Mouse (Mus musculus): ENCODE results near the gene Dmrtc2. TPM values are rescaled to one million over a fixed set of nuclear protein-coding genes. Genes with fewer than 3 reads are reported as not detected.

The Dmrtc2 gene
- polyA plus RNA-seq, 1 experiment from 2014 or later: not detected

DNA sequence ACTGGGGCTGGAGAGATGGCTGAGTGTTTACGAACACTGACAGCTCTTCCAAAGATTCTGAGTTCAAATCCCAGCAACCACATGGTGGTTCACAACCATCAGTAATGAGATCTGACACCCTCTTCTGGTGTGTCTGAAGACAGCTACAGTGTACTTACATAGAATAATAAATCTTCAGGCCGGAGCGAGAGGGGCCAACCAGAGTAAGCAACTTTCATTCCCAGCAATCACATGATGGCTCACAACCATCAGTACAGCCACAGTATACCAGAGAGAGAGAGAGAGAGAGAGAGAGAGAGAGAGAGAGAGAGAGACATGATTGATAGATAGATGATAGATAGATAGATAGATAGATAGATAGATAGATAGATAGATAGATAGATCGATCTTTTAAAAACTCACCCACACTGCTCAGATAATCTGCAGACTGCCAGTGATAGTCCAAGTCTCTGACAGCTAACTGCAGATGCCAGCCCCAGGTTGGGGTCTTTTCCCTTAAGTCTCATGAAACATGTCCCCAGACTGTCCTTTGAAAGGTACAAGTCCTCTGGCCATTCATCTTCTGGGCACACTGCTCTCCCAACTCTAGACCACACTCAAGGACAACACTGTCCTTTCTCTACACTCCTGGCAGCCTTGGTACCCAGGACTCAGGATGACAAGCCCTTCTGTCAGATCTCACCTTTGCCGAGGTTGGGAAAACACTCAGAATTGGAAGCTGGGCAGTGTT lies 18.1 kb upstream of the Dmrtc2 start:
- no peaks in the 10 kb centered on the region for H3K27me3 ChIP-seq (replicated peaks; ENCODE audit: control insufficient read depth, insufficient read depth, low read length)
- no peak overlapping the region for H3K4me2 ChIP-seq (replicated peaks; ENCODE audit: low read depth)
- H3K4me1 ChIP-seq (replicated peaks; ENCODE audit: control insufficient read depth, insufficient read depth, low read length): no peaks in the 10 kb centered on the region
- no peak overlapping the region for H3K4me3 ChIP-seq (ENCODE audit: low read depth, low read length)
- no peak for TF ChIP-seq CTCF (IDR thresholded peaks at IDR 0.05; ENCODE audit: low read depth)
- 80% methylated on average over 5 of the region's 5 CpGs for WGBS
- ATAC-seq: no peak
- H3K9me3 ChIP-seq (ENCODE audit: control insufficient read depth): no peaks in the 10 kb centered on the region
- no peak overlapping the region for H3K27ac ChIP-seq (ENCODE audit: low read depth, low read length)
- no peaks in the 10 kb centered on the region for H3K36me3 ChIP-seq (ENCODE audit: control insufficient read depth, insufficient read depth)
- no peak overlapping the region for H3K9ac ChIP-seq (ENCODE audit: low read depth, low read length)

DNA sequence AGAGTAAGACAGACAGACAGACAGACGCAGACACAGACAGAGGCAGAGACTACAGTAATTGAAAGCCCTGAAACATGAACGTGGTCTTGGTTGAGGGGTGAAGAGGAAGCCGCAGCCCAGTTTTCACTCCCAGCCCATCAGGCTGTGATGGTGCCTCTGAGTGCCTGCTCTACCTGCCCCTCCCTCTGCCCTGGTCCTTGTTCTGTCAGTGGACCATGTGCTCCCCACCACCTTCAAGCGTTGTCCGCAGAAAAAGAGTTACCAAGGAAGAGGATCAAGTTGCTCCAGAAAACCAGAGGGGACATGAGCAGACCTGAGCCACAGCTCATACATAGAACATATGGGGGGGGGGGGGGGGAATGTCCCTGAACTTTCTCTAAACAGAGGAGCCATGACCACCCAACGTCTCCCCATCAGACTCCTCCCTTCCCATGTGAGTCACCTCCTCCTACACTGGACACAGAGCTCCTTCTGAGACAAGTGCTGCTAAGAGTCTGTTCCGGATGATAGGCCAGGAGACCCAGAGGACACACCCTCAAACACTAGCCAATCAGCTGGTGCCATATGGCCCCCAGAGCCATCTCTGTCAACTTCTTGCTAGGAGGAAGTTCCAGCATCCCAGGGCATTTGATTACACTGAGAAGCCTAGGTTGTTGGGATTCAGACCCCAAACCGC lies 17.2 kb upstream of the Dmrtc2 start:
- ATAC-seq: no peak
- no peak overlapping the region for H3K9ac ChIP-seq (ENCODE audit: low read depth, low read length)
- H3K4me3 ChIP-seq (ENCODE audit: low read depth, low read length): no peak overlapping the region
- H3K27me3 ChIP-seq (replicated peaks; ENCODE audit: control insufficient read depth, insufficient read depth, low read length): no peaks in the 10 kb centered on the region
- no peak for TF ChIP-seq CTCF (IDR thresholded peaks at IDR 0.05; ENCODE audit: low read depth)
- no peaks in the 10 kb centered on the region for H3K9me3 ChIP-seq (ENCODE audit: control insufficient read depth)
- H3K4me1 ChIP-seq (replicated peaks; ENCODE audit: control insufficient read depth, insufficient read depth, low read length): no peaks in the 10 kb centered on the region
- no peak overlapping the region for H3K27ac ChIP-seq (ENCODE audit: low read depth, low read length)
- no peak overlapping the region for H3K4me2 ChIP-seq (replicated peaks; ENCODE audit: low read depth)
- 65% methylated on average over 8 of the region's 8 CpGs for whole genome bisulfite sequencing
- no peaks in the 10 kb centered on the region for H3K36me3 ChIP-seq (ENCODE audit: control insufficient read depth, insufficient read depth)

DNA sequence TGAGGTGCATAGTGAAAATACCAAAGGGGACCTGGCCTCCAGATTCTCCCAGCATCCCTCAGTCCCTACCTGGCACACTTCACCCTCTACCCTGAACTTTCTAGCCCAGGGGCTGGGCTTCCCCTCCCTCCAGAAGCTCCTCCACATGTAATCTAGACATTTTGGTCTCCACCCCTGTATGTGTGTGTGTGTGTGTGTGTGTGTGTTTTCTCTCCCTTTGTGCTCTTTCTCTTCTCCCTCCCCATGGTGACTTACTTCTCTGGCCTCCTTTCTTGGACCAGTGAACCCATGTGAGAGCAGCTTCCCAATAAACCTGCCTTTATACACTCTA lies 16.7 kb upstream of the Dmrtc2 start:
- no peak overlapping the region for H3K27ac ChIP-seq (ENCODE audit: low read depth, low read length)
- no peaks in the 10 kb centered on the region for H3K4me1 ChIP-seq (replicated peaks; ENCODE audit: control insufficient read depth, insufficient read depth, low read length)
- H3K4me2 ChIP-seq (replicated peaks; ENCODE audit: low read depth): no peak overlapping the region
- TF ChIP-seq CTCF (IDR thresholded peaks at IDR 0.05; ENCODE audit: low read depth): no peak
- ATAC-seq: no peak
- H3K36me3 ChIP-seq (ENCODE audit: control insufficient read depth, insufficient read depth): no peaks in the 10 kb centered on the region
- no peak overlapping the region for H3K4me3 ChIP-seq (ENCODE audit: low read depth, low read length)
- H3K27me3 ChIP-seq (replicated peaks; ENCODE audit: control insufficient read depth, insufficient read depth, low read length): no peaks in the 10 kb centered on the region
- H3K9me3 ChIP-seq (ENCODE audit: control insufficient read depth): no peaks in the 10 kb centered on the region
- no peak overlapping the region for H3K9ac ChIP-seq (ENCODE audit: low read depth, low read length)

DNA sequence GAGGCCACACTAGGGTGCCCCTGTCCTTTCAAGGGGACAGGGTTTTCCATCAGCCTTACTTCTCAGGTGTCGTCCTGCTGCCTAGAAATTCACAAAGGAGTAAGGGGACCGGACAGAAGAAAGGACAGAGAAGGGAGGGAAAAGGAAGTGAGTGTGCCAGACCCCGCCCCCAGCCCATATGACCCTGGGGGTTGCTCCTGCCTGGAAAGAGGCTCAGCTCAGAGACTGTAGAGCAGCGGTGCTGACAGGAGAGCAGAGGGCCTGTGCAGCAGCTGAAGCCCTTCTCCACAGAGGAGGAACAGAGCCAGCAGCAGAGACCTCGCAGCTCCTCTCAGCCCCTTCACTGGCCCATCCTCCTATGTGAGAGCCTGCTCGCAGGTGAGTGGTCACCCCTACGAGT lies 16.2 kb upstream of the Dmrtc2 start:
- no peaks in the 10 kb centered on the region for H3K9me3 ChIP-seq (ENCODE audit: control insufficient read depth)
- WGBS: 34% methylated on average over 7 of the region's 7 CpGs
- H3K27me3 ChIP-seq (replicated peaks; ENCODE audit: control insufficient read depth, insufficient read depth, low read length): no peaks in the 10 kb centered on the region
- no peak overlapping the region for H3K9ac ChIP-seq (ENCODE audit: low read depth, low read length)
- ATAC-seq: no peak
- TF ChIP-seq CTCF (IDR thresholded peaks at IDR 0.05; ENCODE audit: low read depth): no peak
- H3K4me3 ChIP-seq (ENCODE audit: low read depth, low read length): no peak overlapping the region
- H3K4me2 ChIP-seq (replicated peaks; ENCODE audit: low read depth): no peak overlapping the region
- no peaks in the 10 kb centered on the region for H3K36me3 ChIP-seq (ENCODE audit: control insufficient read depth, insufficient read depth)
- no peak overlapping the region for H3K27ac ChIP-seq (ENCODE audit: low read depth, low read length)
- no peaks in the 10 kb centered on the region for H3K4me1 ChIP-seq (replicated peaks; ENCODE audit: control insufficient read depth, insufficient read depth, low read length)

DNA sequence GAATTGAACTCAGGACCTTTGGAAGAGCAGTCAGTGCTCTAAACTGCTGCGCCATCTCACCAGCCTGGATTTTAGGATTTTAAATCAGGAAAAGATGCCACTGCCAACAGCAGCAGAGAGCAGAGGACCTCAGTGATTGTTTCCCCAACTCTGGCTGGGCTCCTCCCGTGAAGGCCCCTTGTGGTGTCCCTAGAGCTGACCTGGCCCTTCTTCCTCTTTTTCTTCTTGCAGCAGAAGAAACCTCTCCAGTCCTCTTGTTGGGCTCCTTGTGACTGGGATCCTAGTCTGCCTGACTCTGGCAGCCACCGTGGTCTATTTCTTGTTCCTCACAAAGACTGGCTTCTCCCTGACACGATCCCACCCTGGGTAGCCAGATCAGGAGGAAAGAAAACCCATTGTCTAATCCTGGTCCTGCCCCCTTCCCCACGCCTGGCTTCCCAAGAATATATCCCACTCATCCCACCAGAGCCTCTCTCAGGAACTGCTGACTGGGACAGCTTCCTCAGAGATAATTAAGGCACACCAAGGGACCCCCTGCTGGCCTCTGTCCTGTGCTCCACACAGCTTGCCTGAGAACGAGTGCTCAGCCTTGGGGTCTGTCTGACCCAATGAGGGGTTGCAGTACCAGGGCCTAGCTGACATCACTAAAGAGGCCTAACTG lies 13.3 kb upstream of the Dmrtc2 start:
- Histone ChIP-seq H3K27ac (ENCODE audit: low read depth, low read length) (no peak overlapping the region), H3K27me3 (replicated peaks; ENCODE audit: control insufficient read depth, insufficient read depth, low read length) (no peaks in the 10 kb centered on the region), H3K4me2 (replicated peaks; ENCODE audit: low read depth) (no peak overlapping the region), H3K4me1 (replicated peaks; ENCODE audit: control insufficient read depth, insufficient read depth, low read length) (no peaks in the 10 kb centered on the region), H3K9ac (ENCODE audit: low read depth, low read length) (no peak overlapping the region), H3K4me3 (ENCODE audit: low read depth, low read length) (no peak overlapping the region), H3K36me3 (ENCODE audit: control insufficient read depth, insufficient read depth) (no peaks in the 10 kb centered on the region), H3K9me3 (ENCODE audit: control insufficient read depth) (no peaks in the 10 kb centered on the region)
- 50% methylated on average over 6 of the region's 6 CpGs for WGBS
- no peak for ATAC-seq
- TF ChIP-seq CTCF (IDR thresholded peaks at IDR 0.05; ENCODE audit: low read depth): no peak

DNA sequence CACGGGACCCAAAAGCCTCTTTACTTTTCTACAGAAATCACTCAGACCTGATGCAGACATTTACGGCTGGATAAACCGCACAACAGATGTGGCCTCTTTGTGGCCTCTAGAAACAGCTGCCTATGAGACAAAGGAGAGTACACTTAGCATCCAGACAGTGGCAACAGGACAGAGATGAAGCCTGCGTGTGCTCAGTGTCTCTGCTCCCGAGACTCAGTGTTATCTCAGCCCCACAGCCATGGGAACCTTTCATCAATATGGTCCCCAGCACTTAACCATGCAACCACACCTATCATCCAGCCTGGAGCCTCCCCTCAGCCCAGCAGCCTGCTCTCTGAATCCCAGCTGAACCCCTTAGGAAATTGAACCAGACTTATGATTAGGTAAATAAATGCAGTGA lies 10.6 kb upstream of the Dmrtc2 start:
- no peak for TF ChIP-seq CTCF (IDR thresholded peaks at IDR 0.05; ENCODE audit: low read depth)
- H3K36me3 ChIP-seq (ENCODE audit: control insufficient read depth, insufficient read depth): no peaks in the 10 kb centered on the region
- no peak overlapping the region for H3K9ac ChIP-seq (ENCODE audit: low read depth, low read length)
- H3K4me1 ChIP-seq (replicated peaks; ENCODE audit: control insufficient read depth, insufficient read depth, low read length): no peaks in the 10 kb centered on the region
- no peaks in the 10 kb centered on the region for H3K9me3 ChIP-seq (ENCODE audit: control insufficient read depth)
- WGBS: 71% methylated on average over 5 of the region's 5 CpGs
- no peak for ATAC-seq
- no peak overlapping the region for H3K4me2 ChIP-seq (replicated peaks; ENCODE audit: low read depth)
- H3K4me3 ChIP-seq (ENCODE audit: low read depth, low read length): no peak overlapping the region
- no peak overlapping the region for H3K27ac ChIP-seq (ENCODE audit: low read depth, low read length)
- no peaks in the 10 kb centered on the region for H3K27me3 ChIP-seq (replicated peaks; ENCODE audit: control insufficient read depth, insufficient read depth, low read length)

All from intestine, postnatal 0 days (tissue).